Mouse (Mus musculus): Measurements from ENCODE around the gene Exoc3l4.

Gene Exoc3l4

DNA sequence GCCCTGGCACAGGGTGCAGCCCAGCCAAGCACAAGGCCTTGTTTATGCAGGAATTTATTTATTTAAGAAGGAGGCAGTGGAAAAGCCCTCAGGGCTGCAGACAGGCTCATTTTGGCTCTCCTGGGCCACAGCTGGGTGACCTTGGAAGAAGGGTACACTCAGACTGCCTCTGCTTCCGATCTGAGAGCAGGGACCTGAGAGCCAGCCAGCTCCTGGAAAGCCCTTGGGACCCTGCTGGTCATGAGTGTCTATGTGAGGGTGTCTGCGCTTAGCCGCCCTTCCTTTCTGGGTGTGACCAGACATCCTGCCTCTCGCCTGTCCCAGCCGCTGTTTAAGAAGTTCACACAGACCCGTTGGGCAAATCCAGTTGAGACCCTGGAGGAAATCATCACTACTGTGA lies 33.5 kb downstream of the Exoc3l4 start:
- CTCF ChIA-PET, result no interaction called here

GRCm38 (mm10) chr12:111451561-111451960 lies 34.7 kb downstream of the Exoc3l4 start:
- CTCF ChIA-PET, result no interaction called here

DNA sequence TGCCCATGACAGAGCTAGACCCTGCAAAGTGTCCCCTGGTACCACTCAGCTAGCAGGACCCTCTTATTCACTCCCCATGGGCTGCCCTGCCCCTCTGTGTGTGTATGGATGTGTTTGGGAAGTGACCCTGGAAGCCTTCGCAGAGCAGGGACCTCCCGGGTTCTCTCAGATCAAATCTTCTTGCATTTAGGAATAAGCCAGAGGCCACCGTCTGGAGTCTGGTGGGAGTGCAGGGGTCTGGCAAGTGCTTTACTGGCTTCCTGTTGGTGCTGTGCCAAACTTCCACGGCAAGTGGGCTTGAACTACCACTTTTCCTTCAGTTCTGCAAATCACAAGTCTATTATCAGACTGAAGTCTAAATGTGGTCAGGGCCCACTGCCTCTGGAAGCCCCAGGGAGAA lies 37.2 kb downstream of the Exoc3l4 start:
- CTCF ChIA-PET, result no interaction called here

- CTCF ChIA-PET, result no interaction called here
These were observed 37.9 kb downstream of the Exoc3l4 start for GRCm38 (mm10) chr12:111454543-111455280.

GRCm38 (mm10) chr12:111455311-111455846 lies 38.6 kb downstream of the Exoc3l4 start:
- CTCF ChIA-PET, result no interaction called here

- CTCF ChIA-PET, result no interaction called here
These were observed 39.0 kb downstream of the Exoc3l4 start for GRCm38 (mm10) chr12:111455860-111456259.

- CTCF ChIA-PET, result no interaction called here
These were observed 40.9 kb downstream of the Exoc3l4 start for GRCm38 (mm10) chr12:111457742-111458141.

GRCm38 (mm10) chr12:111463570-111463969 lies 46.8 kb downstream of the Exoc3l4 start:
- CTCF ChIA-PET, result no interaction called here

DNA sequence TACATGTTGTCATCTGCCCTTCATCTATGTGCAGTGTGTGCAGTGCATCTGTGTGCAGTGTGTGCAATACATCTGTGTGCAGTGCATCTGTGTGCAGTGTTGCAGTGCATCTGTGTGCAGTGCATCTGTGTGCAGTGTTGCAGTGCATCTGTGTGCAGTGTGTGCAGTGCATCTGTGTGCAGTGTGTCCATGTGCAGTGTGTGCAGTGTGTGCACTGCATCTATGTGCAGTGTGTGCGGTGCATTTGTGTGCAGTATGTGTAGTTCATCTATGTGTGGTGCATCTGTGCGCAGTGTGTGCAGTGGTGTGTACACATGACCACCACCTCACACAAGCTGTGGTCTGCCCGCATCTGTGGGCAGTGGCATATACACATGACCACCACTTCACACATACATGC lies 49.6 kb downstream of the Exoc3l4 start:
- CTCF ChIA-PET, result no interaction called here

GRCm38 (mm10) chr12:111468206-111468605 lies 51.4 kb downstream of the Exoc3l4 start:
- CTCF ChIA-PET, result no interaction called here

DNA sequence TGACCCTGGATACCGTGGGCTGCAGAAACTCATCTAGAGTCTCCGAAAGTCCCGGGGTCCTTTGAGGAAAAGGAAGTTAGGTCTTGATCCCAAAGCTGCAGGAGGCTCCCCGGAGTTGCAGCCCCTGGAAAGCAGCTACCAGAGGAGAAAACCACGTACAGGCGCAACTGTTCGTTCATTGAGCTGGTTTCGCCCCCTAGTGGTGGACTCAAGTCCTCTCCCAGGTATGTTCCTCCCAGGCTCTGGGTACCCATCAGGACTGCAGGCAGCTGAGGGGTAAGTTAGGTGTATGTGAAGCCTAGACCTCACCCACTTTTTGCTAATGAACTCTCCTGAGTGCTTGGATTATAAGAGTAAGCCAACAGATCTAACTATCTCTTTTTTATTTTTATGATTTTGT lies 52.7 kb downstream of the Exoc3l4 start:
- CTCF ChIA-PET, result interaction anchor here (0.6 kb wide), 1 partner anchor 1487 kb away, joined by 3 read pairs; no protein-coding TSS in a partner anchor

GRCm38 (mm10) chr12:111471119-111471518 lies 54.3 kb downstream of the Exoc3l4 start:
- CTCF ChIA-PET, result no interaction called here

DNA sequence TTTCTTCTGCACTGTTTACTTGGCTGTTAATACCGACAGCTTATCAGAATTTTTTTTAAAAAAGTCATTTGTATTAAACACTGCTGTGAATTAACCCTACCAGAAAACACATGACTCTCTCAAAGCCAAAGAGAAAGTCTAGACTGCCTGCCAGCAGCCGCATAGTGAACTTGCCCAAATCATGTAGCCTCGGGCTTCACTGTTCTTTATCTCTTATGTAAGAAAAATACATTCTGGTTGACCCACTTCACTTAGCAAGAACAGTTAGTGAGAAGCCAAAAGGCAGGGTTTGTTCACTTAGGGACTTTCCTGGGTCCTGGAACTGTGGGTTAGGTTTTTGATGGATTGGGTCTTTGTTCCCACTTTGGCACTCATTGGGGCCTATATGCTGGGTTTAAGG lies 54.9 kb downstream of the Exoc3l4 start:
- CTCF ChIA-PET, result no interaction called here

DNA sequence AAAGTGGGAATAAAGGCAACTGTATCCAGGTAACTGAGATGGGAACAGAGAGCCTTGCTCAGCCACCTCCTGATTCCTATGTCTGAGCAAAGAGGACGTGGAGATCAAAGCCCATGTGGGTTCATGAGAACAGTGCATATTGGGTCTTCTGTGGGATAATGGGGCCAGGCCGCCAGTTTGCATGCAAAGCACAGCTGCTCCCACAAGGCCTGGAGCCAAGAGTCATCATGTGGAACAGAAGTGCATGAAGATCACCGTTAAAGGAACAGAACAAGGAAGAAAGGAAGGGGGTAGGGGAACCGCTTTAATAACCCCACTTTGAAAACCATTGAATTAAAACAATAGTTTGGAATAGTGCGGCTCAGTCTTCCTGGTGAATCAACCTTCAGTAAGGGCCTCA lies 56.1 kb downstream of the Exoc3l4 start:
- CTCF ChIA-PET, result no interaction called here

DNA sequence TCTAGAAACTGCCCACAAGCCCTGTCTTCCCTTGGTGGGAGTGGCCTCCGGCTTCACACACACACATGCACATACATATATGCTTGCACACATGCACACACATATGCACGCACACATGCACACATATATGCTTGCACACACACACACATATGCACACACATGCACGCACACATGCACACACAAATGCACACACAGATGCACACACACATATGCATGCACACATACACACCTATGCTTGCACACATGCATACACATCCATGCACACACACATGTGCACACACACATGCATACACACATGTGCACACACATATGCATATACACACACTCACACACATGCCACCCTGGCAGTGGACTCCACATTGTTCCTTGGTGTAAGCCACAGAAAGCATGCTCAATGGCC lies 57.6 kb downstream of the Exoc3l4 start:
- CTCF ChIA-PET, result no interaction called here

DNA sequence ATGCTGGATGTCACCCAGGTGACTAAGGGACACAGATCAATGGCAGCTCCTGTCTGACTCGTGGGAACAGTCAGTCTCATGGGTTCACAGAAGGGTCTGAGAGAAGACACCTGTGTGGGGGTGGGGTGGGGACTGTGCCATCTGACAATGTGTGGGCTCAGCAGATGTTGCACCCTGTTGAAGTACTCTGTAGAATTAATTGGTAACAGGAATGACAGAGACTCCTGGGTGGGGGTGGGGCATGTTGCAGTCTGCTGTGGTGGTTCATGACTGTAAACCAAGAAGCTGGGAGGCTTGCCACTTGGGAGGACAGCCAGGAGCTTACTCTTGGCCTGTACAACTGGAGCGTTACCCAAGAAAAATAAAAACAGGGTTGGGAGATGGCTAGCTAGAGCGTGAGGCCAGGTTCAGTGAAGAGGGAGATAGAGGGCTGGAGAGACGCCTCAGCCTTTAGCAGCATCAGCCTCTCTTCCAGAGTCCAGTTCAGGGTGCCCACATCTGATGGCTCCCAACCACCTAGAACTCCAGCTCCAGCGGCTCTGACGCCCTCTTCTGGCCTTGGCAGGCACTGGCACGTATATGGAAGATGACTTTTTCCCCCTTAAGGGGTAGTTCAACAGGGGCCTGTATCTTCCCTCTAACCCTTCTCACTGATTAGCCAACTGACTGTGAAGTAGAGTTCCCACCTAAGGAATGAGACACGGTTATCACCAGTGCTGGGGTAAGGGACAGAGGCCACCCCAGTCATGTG lies 58.3 kb downstream of the Exoc3l4 start:
- CTCF ChIA-PET, result no interaction called here

DNA sequence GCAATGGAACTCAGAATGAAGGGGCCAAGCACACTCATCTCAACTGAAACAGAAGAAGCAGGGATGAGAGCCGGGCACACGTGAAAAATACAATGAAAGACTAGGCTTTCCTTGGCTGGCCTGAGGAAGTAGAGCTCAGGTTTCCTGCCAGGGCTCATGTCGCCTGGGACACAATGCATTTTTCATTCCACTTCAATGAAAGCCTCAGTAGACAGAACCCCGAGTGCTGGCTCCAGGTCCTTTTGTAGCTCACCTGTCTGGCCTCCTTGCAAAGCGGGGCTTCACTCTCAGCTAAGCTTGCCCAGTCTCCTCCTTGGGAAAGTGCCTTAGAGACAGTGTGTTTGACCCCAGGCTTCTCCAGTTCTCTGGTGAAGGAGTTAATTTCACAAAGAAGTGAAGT lies 62.1 kb downstream of the Exoc3l4 start:
- CTCF ChIA-PET, result no interaction called here

- CTCF ChIA-PET, result interaction anchor here (0.7 kb wide), 1 partner anchor 20 kb away, joined by 3 read pairs; no protein-coding TSS in a partner anchor
These were observed 63.1 kb downstream of the Exoc3l4 start for GRCm38 (mm10) chr12:111479917-111480316.

Measured in spleen, embryonic (tissue).